Mouse (Mus musculus) cerebellum, adult 2 months (tissue): ENCODE measurements around the gene Egfl8.

ENCODE experiments used
- CTCF ChIP-seq: fragments of 200-500 bp; IDR thresholded peaks from 2 replicates; pipeline ENCODE4 v1.5.1; 2011; ENCODE audit warnings: low read depth, mild to moderate bottlenecking, control low read depth, low read length, moderate library complexity, borderline replicate concordance; ENCODE audit not compliant: insufficient read depth
- POLR2A ChIP-seq: fragments of 200-500 bp; IDR thresholded peaks from 2 replicates; pipeline ENCODE4 v1.6.1; 2011; ENCODE audit warnings: low read length, control low read depth, borderline replicate concordance; ENCODE audit not compliant: insufficient read depth

DNA sequence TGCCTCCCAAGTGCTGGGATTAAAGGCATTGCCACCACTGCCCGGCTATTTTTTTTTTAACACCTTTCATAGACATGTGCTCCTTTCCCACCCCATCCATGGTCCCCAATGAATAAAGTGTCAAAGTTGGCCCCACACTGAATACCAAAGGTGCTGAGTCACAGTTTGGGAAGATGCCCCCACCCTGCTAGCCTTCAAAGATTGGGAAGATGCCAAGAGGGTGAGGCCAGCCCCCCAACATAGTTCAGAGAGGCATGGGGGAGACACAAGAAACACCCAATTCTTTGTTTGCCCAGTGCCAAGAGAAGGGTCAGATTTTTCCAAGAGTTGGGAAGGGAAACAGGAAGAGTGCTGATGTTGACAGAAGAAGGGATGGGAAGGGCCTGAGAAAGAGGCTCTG, 46.7 kb upstream of the Egfl8 start:
- TF ChIP-seq CTCF (no peak), POLR2A (no peak)
